Mouse (Mus musculus): Measurements from ENCODE around the gene Trip4. TPM values are rescaled to one million over a fixed set of nuclear protein-coding genes. Genes with fewer than 3 reads are reported as not detected.

Trip4 gene
- polyA plus RNA-seq (2015; fragmentation: Nextera tagmentation; extraction: Ambion mirVana), result 33.3 and 33.8 TPM in 2 replicates

GRCm38 (mm10) chr9:65908394-65909300, at the start of gene Trip4, which contains the start of gene Csnk1g1:
Trip4 (minus strand) TSS chr9:65908794.
Csnk1g1 (plus strand) TSS chr9:65908924.
- H3K4me3 ChIP-seq (replicated peaks), result peak within 1 kb of the TSS; percentile 87
- ATAC-seq (replicated peaks; ENCODE audit: low FRiP score), result peak; percentile 99
- H3K9ac ChIP-seq, result peak within 1 kb of the TSS; percentile 77
- peaks cover 8% of the 10 kb centered on the region; the same call in 1 of the 2 replicates for H3K4me1 ChIP-seq
- under 1% methylated on average over 38 of the region's 38 CpGs for WGBS
- no peaks in the 10 kb centered on the region for H3K27me3 ChIP-seq
- no peaks in the 10 kb centered on the region for H3K9me3 ChIP-seq (replicated peaks)
- H3K27ac ChIP-seq, result peak within 1 kb of the TSS; percentile 95
- peak within 1 kb of the TSS; percentile 86 for H3K4me2 ChIP-seq
- peaks cover 22% of the 10 kb centered on the region for H3K36me3 ChIP-seq

GRCm38 (mm10) chr9:65951082-65951587, 42.5 kb upstream of the Trip4 start:
- ATAC-seq (replicated peaks; ENCODE audit: low FRiP score), result no peak
- Histone ChIP-seq H3K9ac (no peak overlapping the region), H3K27ac (no peak overlapping the region), H3K9me3 (replicated peaks) (no peaks in the 10 kb centered on the region), H3K4me2 (no peak overlapping the region), H3K36me3 (peaks cover 19% of the 10 kb centered on the region; the same call in 1 of the 2 replicates), H3K27me3 (no peaks in the 10 kb centered on the region), H3K4me1 (no peaks in the 10 kb centered on the region), H3K4me3 (replicated peaks) (no peak overlapping the region)
- WGBS, result 91% methylated on average over 3 of the region's 3 CpGs

GRCm38 (mm10) chr9:65937566-65937965, 29.0 kb upstream of the Trip4 start:
- no peak overlapping the region for H3K27ac ChIP-seq
- no peaks in the 10 kb centered on the region for H3K9me3 ChIP-seq (replicated peaks)
- no peaks in the 10 kb centered on the region for H3K4me1 ChIP-seq
- no peaks in the 10 kb centered on the region for H3K36me3 ChIP-seq
- H3K27me3 ChIP-seq, result no peaks in the 10 kb centered on the region
- no peak overlapping the region for H3K4me3 ChIP-seq (replicated peaks)
- ATAC-seq (replicated peaks; ENCODE audit: low FRiP score), result no peak
- WGBS, result 89% methylated on average over 2 of the region's 2 CpGs
- H3K4me2 ChIP-seq, result no peak overlapping the region
- no peak overlapping the region for H3K9ac ChIP-seq

- no peak overlapping the region for H3K9ac ChIP-seq
- no peaks in the 10 kb centered on the region for H3K27me3 ChIP-seq
- no peaks in the 10 kb centered on the region for H3K36me3 ChIP-seq
- no peak overlapping the region for H3K4me2 ChIP-seq
- H3K4me1 ChIP-seq, result 0 out of 2 replicates have a peak, but pooled peaks cover 5% of the 10 kb centered on the region
- no peak overlapping the region for H3K27ac ChIP-seq
- no peak overlapping the region for H3K4me3 ChIP-seq (replicated peaks)
- H3K9me3 ChIP-seq (replicated peaks), result no peaks in the 10 kb centered on the region
- ATAC-seq (replicated peaks; ENCODE audit: low FRiP score), result no peak
These were observed 21.2 kb upstream of the Trip4 start for GRCm38 (mm10) chr9:65929826-65930225.

GRCm38 (mm10) chr9:65928456-65928855, 19.9 kb upstream of the Trip4 start:
- ATAC-seq (replicated peaks; ENCODE audit: low FRiP score), result no peak
- no peak overlapping the region for H3K27ac ChIP-seq
- H3K4me1 ChIP-seq, result 0 out of 2 replicates have a peak, but pooled peaks cover 5% of the 10 kb centered on the region
- H3K9ac ChIP-seq, result no peak overlapping the region
- H3K36me3 ChIP-seq, result no peaks in the 10 kb centered on the region
- no peak overlapping the region for H3K4me2 ChIP-seq
- no peak overlapping the region for H3K4me3 ChIP-seq (replicated peaks)
- no peaks in the 10 kb centered on the region for H3K9me3 ChIP-seq (replicated peaks)
- H3K27me3 ChIP-seq, result no peaks in the 10 kb centered on the region

GRCm38 (mm10) chr9:65917015-65917414, 8.4 kb upstream of the Trip4 start:
- Histone ChIP-seq H3K27ac (no peak overlapping the region), H3K9me3 (replicated peaks) (no peaks in the 10 kb centered on the region), H3K36me3 (no peaks in the 10 kb centered on the region), H3K27me3 (no peaks in the 10 kb centered on the region), H3K4me1 (no peaks in the 10 kb centered on the region), H3K9ac (no peak overlapping the region), H3K4me3 (replicated peaks) (no peak overlapping the region), H3K4me2 (no peak overlapping the region)
- 93% methylated on average over 1 of the region's 1 CpGs for WGBS
- no peak for ATAC-seq (replicated peaks; ENCODE audit: low FRiP score)

- WGBS, result 75% methylated on average over 2 of the region's 2 CpGs
- H3K4me3 ChIP-seq (replicated peaks), result no peak overlapping the region
- no peaks in the 10 kb centered on the region for H3K36me3 ChIP-seq
- no peak for ATAC-seq (replicated peaks; ENCODE audit: low FRiP score)
- no peaks in the 10 kb centered on the region for H3K27me3 ChIP-seq
- H3K4me2 ChIP-seq, result no peak overlapping the region
- H3K4me1 ChIP-seq, result 0 out of 2 replicates have a peak, but pooled peaks cover 2% of the 10 kb centered on the region
- H3K9ac ChIP-seq, result no peak overlapping the region
- H3K27ac ChIP-seq, result no peak overlapping the region
- H3K9me3 ChIP-seq (replicated peaks), result no peaks in the 10 kb centered on the region
These were observed 5.4 kb upstream of the Trip4 start for GRCm38 (mm10) chr9:65913976-65914375.

GRCm38 (mm10) chr9:65909837-65910236, 1.2 kb upstream of the Trip4 start:
- 5% methylated on average over 4 of the region's 4 CpGs for WGBS
- H3K27ac ChIP-seq, result peak overlapping the region; percentile 95
- no peak for ATAC-seq (replicated peaks; ENCODE audit: low FRiP score)

GRCm38 (mm10) chr9:65909301-65909801, 757 bp upstream of the Trip4 start:
- Histone ChIP-seq H3K4me1 (peaks cover 8% of the 10 kb centered on the region; the same call in 1 of the 2 replicates), H3K9me3 (replicated peaks) (no peaks in the 10 kb centered on the region), H3K27ac (peak overlapping the region; percentile 95), H3K4me3 (replicated peaks) (peak overlapping the region; percentile 87), H3K9ac (peak overlapping the region; percentile 77), H3K27me3 (no peaks in the 10 kb centered on the region), H3K4me2 (peak overlapping the region; percentile 86), H3K36me3 (peaks cover 16% of the 10 kb centered on the region)
- WGBS, result under 1% methylated on average over 33 of the region's 34 CpGs
- ATAC-seq (replicated peaks; ENCODE audit: low FRiP score), result peak; percentile 77

More at GRCm38 (mm10) chr9:65909837-65910236, 1.2 kb upstream of the Trip4 start:
- no peaks in the 10 kb centered on the region for H3K9me3 ChIP-seq (replicated peaks)
- peak overlapping the region; percentile 77 for H3K9ac ChIP-seq
- peak overlapping the region; percentile 86 for H3K4me2 ChIP-seq
- peaks cover 14% of the 10 kb centered on the region for H3K36me3 ChIP-seq
- peak overlapping the region; percentile 87 for H3K4me3 ChIP-seq (replicated peaks)
- peaks cover 8% of the 10 kb centered on the region; the same call in 1 of the 2 replicates for H3K4me1 ChIP-seq
- no peaks in the 10 kb centered on the region for H3K27me3 ChIP-seq

- Histone ChIP-seq H3K9me3 (replicated peaks) (no peaks in the 10 kb centered on the region), H3K36me3 (peaks cover 64% of the 10 kb centered on the region), H3K9ac (no peak overlapping the region), H3K4me1 (peaks cover 6% of the 10 kb centered on the region; the same call in 1 of the 2 replicates), H3K4me3 (replicated peaks) (no peak overlapping the region), H3K27ac (no peak overlapping the region), H3K4me2 (no peak overlapping the region), H3K27me3 (no peaks in the 10 kb centered on the region)
- no peak for ATAC-seq (replicated peaks; ENCODE audit: low FRiP score)
These were observed 5.2 kb downstream of the Trip4 start for GRCm38 (mm10) chr9:65903419-65903818.

- Histone ChIP-seq H3K9me3 (replicated peaks) (no peaks in the 10 kb centered on the region), H3K4me1 (peaks cover 5% of the 10 kb centered on the region; the same call in 1 of the 2 replicates), H3K9ac (no peak overlapping the region), H3K27me3 (no peaks in the 10 kb centered on the region), H3K4me2 (no peak overlapping the region), H3K36me3 (peaks cover 66% of the 10 kb centered on the region), H3K4me3 (replicated peaks) (no peak overlapping the region), H3K27ac (no peak overlapping the region)
- ATAC-seq (replicated peaks; ENCODE audit: low FRiP score), result no peak
- 100% methylated on average over 3 of the region's 3 CpGs for WGBS
These were observed 5.7 kb downstream of the Trip4 start for GRCm38 (mm10) chr9:65902879-65903278.

- Histone ChIP-seq H3K36me3 (peaks cover 79% of the 10 kb centered on the region), H3K9me3 (replicated peaks) (no peaks in the 10 kb centered on the region), H3K4me2 (no peak overlapping the region), H3K9ac (no peak overlapping the region), H3K27ac (no peak overlapping the region), H3K27me3 (no peaks in the 10 kb centered on the region), H3K4me1 (peaks cover under 1% of the 10 kb centered on the region), H3K4me3 (replicated peaks) (no peak overlapping the region)
- no peak for ATAC-seq (replicated peaks; ENCODE audit: low FRiP score)
- 86% methylated on average over 2 of the region's 2 CpGs for WGBS
These were observed 11.6 kb downstream of the Trip4 start for GRCm38 (mm10) chr9:65896977-65897376.
